Mouse (Mus musculus): Measurements from ENCODE around the gene Opa1.

GRCm38 (mm10) chr16:29657650-29658548, 78.8 kb downstream of the Opa1 start:
- TF ChIP-seq CHD2 (IDR thresholded peaks at IDR 0.05; ENCODE audit: low read depth, low read length) (no peak), ZC3H11A (IDR thresholded peaks at IDR 0.05; ENCODE audit: borderline replicate concordance, low read depth, low read length) (no peak)
